Mouse (Mus musculus) kidney, postnatal 0 days (tissue): ENCODE measurements at regions not wholly inside any gene's neighbourhood (a gene's known extent, or its start where the extent isn't known, plus 50 kb on each side); places are given as distances from the start of the nearest gene placed in this dataset.

ENCODE experiments used
- ATAC-seq: fragments of 200-750 bp; cut with Nextera tagmentation; replicated peaks from 2 replicates; pipeline ENCODE4 v1.8.0; 2017; ENCODE audit warnings: low read depth, moderate number of reproducible peaks, moderate TSS enrichment, moderate library complexity; ENCODE audit not compliant: low FRiP score
- DNase-seq: peaks from one replicate; pipeline ENCODE4 v3.0.0-alpha.2; 2016; ENCODE audit warnings: low spot score
- H3K27ac ChIP-seq: fragments of 300-500 bp; sonication (generic); 2 replicates; pipeline ENCODE4 v1.5.1; 2014; ENCODE audit warnings: mild to moderate bottlenecking
- H3K27me3 ChIP-seq: fragments of 300-500 bp; sonication (generic); 2 replicates; pipeline ENCODE4 v1.6.1; 2014; ENCODE audit warnings: low read length, mixed read lengths; ENCODE audit not compliant: insufficient read depth
- H3K36me3 ChIP-seq: fragments of 300-500 bp; sonication (generic); 2 replicates; pipeline ENCODE4 v1.6.1; 2014; ENCODE audit warnings: low read length, mixed read lengths; ENCODE audit not compliant: insufficient read depth
- H3K4me1 ChIP-seq: fragments of 300-500 bp; sonication (generic); replicated peaks from 2 replicates; pipeline ENCODE4 v1.6.1; 2014; ENCODE audit warnings: antibody characterized with exemption, low read length, mixed read lengths; ENCODE audit not compliant: insufficient read depth
- H3K4me2 ChIP-seq: fragments of 300-500 bp; sonication (generic); 2 replicates; pipeline ENCODE4 v1.6.1; 2014; ENCODE audit warnings: mild to moderate bottlenecking, low read length, moderate library complexity, mixed read lengths
- H3K4me3 ChIP-seq: fragments of 300-500 bp; sonication (generic); replicated peaks from 2 replicates; pipeline ENCODE4 v1.5.1; 2014; ENCODE audit warnings: low read depth, low read length
- H3K9ac ChIP-seq: fragments of 300-500 bp; sonication (generic); 2 replicates; pipeline ENCODE4 v1.6.1; 2014; ENCODE audit warnings: low read depth, low read length
- H3K9me3 ChIP-seq: fragments of 300-500 bp; sonication (generic); replicated peaks from 2 replicates; pipeline ENCODE4 v1.6.1; 2016; ENCODE audit warnings: low read length, inconsistent platforms, mixed read lengths
- CTCF ChIP-seq: IDR thresholded peaks from 2 replicates; pipeline ENCODE4 v1.5.1; 2016; ENCODE audit warnings: antibody characterized with exemption, low read depth, mild to moderate bottlenecking, moderate library complexity
- WGBS: fragments of 180-500 bp; shearing (Covaris S2); extraction: QIAGEN DNeasy Blood & Tissue Kit; methylation state at CpG from one replicate; pipeline ENCODE4 v1.1.7; 2014; 5-methylcytosine and 5-hydroxymethylcytosine counted together

GRCm38 (mm10) chr14:17046808-17047207, 227.9 kb upstream of the Rarb start:
- no peak overlapping the region for H3K9ac ChIP-seq
- no peaks in the 10 kb centered on the region for H3K4me1 ChIP-seq
- 40% methylated on average over 2 of the region's 2 CpGs for WGBS
- DNase-seq (peak; percentile 43), ATAC-seq (no peak)
- no peaks in the 10 kb centered on the region for H3K27me3 ChIP-seq
- no peaks in the 10 kb centered on the region for H3K9me3 ChIP-seq
- no peak overlapping the region for H3K4me3 ChIP-seq
- no peaks in the 10 kb centered on the region for H3K36me3 ChIP-seq
- no peak overlapping the region for H3K4me2 ChIP-seq
- no peak for TF ChIP-seq CTCF
- H3K27ac ChIP-seq: no peak overlapping the region

GRCm38 (mm10) chr14:17045426-17046132, 226.6 kb upstream of the Rarb start:
- 80% methylated on average over 8 of the region's 8 CpGs for WGBS
- no peak overlapping the region for H3K9ac ChIP-seq
- no peak for TF ChIP-seq CTCF

GRCm38 (mm10) chr14:17020603-17021356, 201.8 kb upstream of the Rarb start:
- DNase-seq (peak; percentile 26), ATAC-seq (no peak)
- no peaks in the 10 kb centered on the region for H3K36me3 ChIP-seq
- no peaks in the 10 kb centered on the region for H3K4me1 ChIP-seq
- TF ChIP-seq CTCF: no peak
- H3K9me3 ChIP-seq: no peaks in the 10 kb centered on the region
- no peaks in the 10 kb centered on the region for H3K27me3 ChIP-seq
- no peak overlapping the region for H3K4me3 ChIP-seq
- 34% methylated on average over 4 of the region's 4 CpGs for WGBS
- no peak overlapping the region for H3K4me2 ChIP-seq
- no peak overlapping the region for H3K9ac ChIP-seq
- no peak overlapping the region for H3K27ac ChIP-seq

More at GRCm38 (mm10) chr14:17045426-17046132, 226.6 kb upstream of the Rarb start:
- H3K27ac ChIP-seq: no peak overlapping the region
- no peaks in the 10 kb centered on the region for H3K36me3 ChIP-seq
- H3K4me2 ChIP-seq: no peak overlapping the region
- no peaks in the 10 kb centered on the region for H3K4me1 ChIP-seq
- H3K27me3 ChIP-seq: no peaks in the 10 kb centered on the region
- H3K4me3 ChIP-seq: no peak overlapping the region
- H3K9me3 ChIP-seq: no peaks in the 10 kb centered on the region
- DNase-seq (no peak), ATAC-seq (no peak)

- Histone ChIP-seq H3K4me3 (no peak overlapping the region), H3K4me1 (no peaks in the 10 kb centered on the region), H3K4me2 (no peak overlapping the region), H3K9ac (no peak overlapping the region), H3K36me3 (no peaks in the 10 kb centered on the region), H3K9me3 (no peaks in the 10 kb centered on the region), H3K27me3 (no peaks in the 10 kb centered on the region), H3K27ac (no peak overlapping the region)
- TF ChIP-seq CTCF: no peak
- ATAC-seq (no peak), DNase-seq (no peak)
- WGBS: 94% methylated on average over 1 of the region's 1 CpGs
Measured at GRCm38 (mm10) chr14:17012931-17013330, 194.0 kb upstream of the Rarb start.

GRCm38 (mm10) chr14:17012200-17012599, 193.2 kb upstream of the Rarb start:
- no peaks in the 10 kb centered on the region for H3K27me3 ChIP-seq
- H3K4me1 ChIP-seq: no peaks in the 10 kb centered on the region
- no peak for ATAC-seq
- H3K27ac ChIP-seq: no peak overlapping the region
- no peaks in the 10 kb centered on the region for H3K9me3 ChIP-seq
- no peaks in the 10 kb centered on the region for H3K36me3 ChIP-seq
- no peak overlapping the region for H3K9ac ChIP-seq
- no peak for TF ChIP-seq CTCF
- no peak overlapping the region for H3K4me3 ChIP-seq
- no peak overlapping the region for H3K4me2 ChIP-seq
- peak; percentile 11 for DNase-seq
- 79% methylated on average over 1 of the region's 1 CpGs for WGBS

- no peak overlapping the region for H3K9ac ChIP-seq
- ATAC-seq (no peak), DNase-seq (peak; percentile 84)
- H3K4me2 ChIP-seq: no peak overlapping the region
- 65% methylated on average over 8 of the region's 8 CpGs for WGBS
- H3K27ac ChIP-seq: no peak overlapping the region
- H3K4me3 ChIP-seq: no peak overlapping the region
- no peaks in the 10 kb centered on the region for H3K4me1 ChIP-seq
- H3K36me3 ChIP-seq: no peaks in the 10 kb centered on the region
- no peak for TF ChIP-seq CTCF
- no peaks in the 10 kb centered on the region for H3K27me3 ChIP-seq
- H3K9me3 ChIP-seq: no peaks in the 10 kb centered on the region
Measured at GRCm38 (mm10) chr14:17005194-17006018, 186.4 kb upstream of the Rarb start.
